Mouse (Mus musculus): Measurements from ENCODE around the gene Nr6a1. TPM values are rescaled to one million over a fixed set of nuclear protein-coding genes. Genes with fewer than 3 reads are reported as not detected.

The Nr6a1 gene
- polyA plus RNA-seq, 1 experiment from 2014 or later: 2.3 TPM

- ATAC-seq (ENCODE audit: low FRiP score): no peak
- no peak overlapping the region for H3K27ac ChIP-seq (replicated peaks)
- no peaks in the 10 kb centered on the region for H3K36me3 ChIP-seq
- H3K4me1 ChIP-seq: no peaks in the 10 kb centered on the region
- H3K9me3 ChIP-seq (replicated peaks): no peaks in the 10 kb centered on the region
- H3K4me2 ChIP-seq: no peak overlapping the region
- H3K27me3 ChIP-seq (replicated peaks): no peaks in the 10 kb centered on the region
- no peak overlapping the region for H3K9ac ChIP-seq (replicated peaks)
- H3K4me3 ChIP-seq (replicated peaks): no peak overlapping the region
- 90% methylated on average over 1 of the region's 1 CpGs for WGBS
Observed at GRCm38 (mm10) chr2:38851797-38852196, 75.7 kb downstream of the Nr6a1 start.

- Histone ChIP-seq H3K27ac (replicated peaks) (no peak overlapping the region), H3K9me3 (replicated peaks) (no peaks in the 10 kb centered on the region), H3K36me3 (no peaks in the 10 kb centered on the region), H3K9ac (replicated peaks) (no peak overlapping the region), H3K4me3 (replicated peaks) (no peak overlapping the region), H3K27me3 (replicated peaks) (no peaks in the 10 kb centered on the region), H3K4me2 (no peak overlapping the region), H3K4me1 (no peaks in the 10 kb centered on the region)
- WGBS: 69% methylated on average over 2 of the region's 2 CpGs
- no peak for ATAC-seq (ENCODE audit: low FRiP score)
Observed at GRCm38 (mm10) chr2:38846319-38846718, 81.2 kb downstream of the Nr6a1 start.

- ATAC-seq (ENCODE audit: low FRiP score): no peak
- H3K9ac ChIP-seq (replicated peaks): no peak overlapping the region
- no peak overlapping the region for H3K4me2 ChIP-seq
- H3K9me3 ChIP-seq (replicated peaks): no peaks in the 10 kb centered on the region
- no peak overlapping the region for H3K27ac ChIP-seq (replicated peaks)
- no peaks in the 10 kb centered on the region for H3K4me1 ChIP-seq
- no peaks in the 10 kb centered on the region for H3K27me3 ChIP-seq (replicated peaks)
- 97% methylated on average over 6 of the region's 6 CpGs for WGBS
- H3K36me3 ChIP-seq: no peaks in the 10 kb centered on the region
- no peak overlapping the region for H3K4me3 ChIP-seq (replicated peaks)
Observed at GRCm38 (mm10) chr2:38835489-38835888, 92.0 kb downstream of the Nr6a1 start.

GRCm38 (mm10) chr2:38831976-38832375 lies 95.5 kb downstream of the Nr6a1 start:
- H3K27ac ChIP-seq (replicated peaks): no peak overlapping the region
- ATAC-seq (ENCODE audit: low FRiP score): no peak
- H3K9me3 ChIP-seq (replicated peaks): no peaks in the 10 kb centered on the region
- H3K4me2 ChIP-seq: no peak overlapping the region
- no peak overlapping the region for H3K9ac ChIP-seq (replicated peaks)
- H3K27me3 ChIP-seq (replicated peaks): no peaks in the 10 kb centered on the region
- H3K36me3 ChIP-seq: no peaks in the 10 kb centered on the region
- H3K4me3 ChIP-seq (replicated peaks): no peak overlapping the region
- no peaks in the 10 kb centered on the region for H3K4me1 ChIP-seq

GRCm38 (mm10) chr2:38829521-38829920 lies 98.0 kb downstream of the Nr6a1 start:
- WGBS: 78% methylated on average over 1 of the region's 1 CpGs

GRCm38 (mm10) chr2:38827801-38828306 lies 99.6 kb downstream of the Nr6a1 start:
- no peaks in the 10 kb centered on the region for H3K27me3 ChIP-seq (replicated peaks)
- H3K4me3 ChIP-seq (replicated peaks): no peak overlapping the region
- WGBS: 91% methylated on average over 3 of the region's 3 CpGs
- peaks cover 18% of the 10 kb centered on the region for H3K4me1 ChIP-seq
- H3K9ac ChIP-seq (replicated peaks): no peak overlapping the region
- no peak overlapping the region for H3K4me2 ChIP-seq
- no peak for ATAC-seq (ENCODE audit: low FRiP score)
- H3K27ac ChIP-seq (replicated peaks): no peak overlapping the region
- H3K9me3 ChIP-seq (replicated peaks): no peaks in the 10 kb centered on the region
- H3K36me3 ChIP-seq: no peaks in the 10 kb centered on the region

More at GRCm38 (mm10) chr2:38829521-38829920, 98.0 kb downstream of the Nr6a1 start:
- no peaks in the 10 kb centered on the region for H3K36me3 ChIP-seq
- H3K4me1 ChIP-seq: peaks cover 14% of the 10 kb centered on the region
- no peaks in the 10 kb centered on the region for H3K27me3 ChIP-seq (replicated peaks)
- H3K27ac ChIP-seq (replicated peaks): no peak overlapping the region
- H3K9ac ChIP-seq (replicated peaks): no peak overlapping the region
- no peak overlapping the region for H3K4me2 ChIP-seq
- ATAC-seq (ENCODE audit: low FRiP score): no peak
- no peaks in the 10 kb centered on the region for H3K9me3 ChIP-seq (replicated peaks)
- no peak overlapping the region for H3K4me3 ChIP-seq (replicated peaks)

- Histone ChIP-seq H3K27ac (replicated peaks) (no peak overlapping the region), H3K4me3 (replicated peaks) (no peak overlapping the region), H3K4me1 (peaks cover 21% of the 10 kb centered on the region), H3K4me2 (peak overlapping the region; percentile 22; the same call in 1 of the 2 replicates), H3K27me3 (replicated peaks) (no peaks in the 10 kb centered on the region), H3K9me3 (replicated peaks) (no peaks in the 10 kb centered on the region), H3K36me3 (no peaks in the 10 kb centered on the region), H3K9ac (replicated peaks) (no peak overlapping the region)
- no peak for ATAC-seq (ENCODE audit: low FRiP score)
Observed at GRCm38 (mm10) chr2:38826189-38826588, 101.3 kb downstream of the Nr6a1 start.

- H3K4me2 ChIP-seq: peak overlapping the region; percentile 65
- peak overlapping the region; percentile 45 for H3K4me3 ChIP-seq (replicated peaks)
- H3K9me3 ChIP-seq (replicated peaks): no peaks in the 10 kb centered on the region
- H3K36me3 ChIP-seq: no peaks in the 10 kb centered on the region
- 0 out of 2 replicates have a peak, but pooled peaks have one; percentile 54 for ATAC-seq (ENCODE audit: low FRiP score)
- WGBS: 2% methylated on average over 15 of the region's 15 CpGs
- peak overlapping the region; percentile 80 for H3K27ac ChIP-seq (replicated peaks)
- peaks cover 21% of the 10 kb centered on the region for H3K4me1 ChIP-seq
- no peaks in the 10 kb centered on the region for H3K27me3 ChIP-seq (replicated peaks)
- H3K9ac ChIP-seq (replicated peaks): peak overlapping the region; percentile 42
Observed at GRCm38 (mm10) chr2:38824791-38825768, 102.4 kb downstream of the Nr6a1 start.

- peak; percentile 85 for ATAC-seq (ENCODE audit: low FRiP score)
Observed at GRCm38 (mm10) chr2:38823912-38824583, 103.4 kb downstream of the Nr6a1 start.

GRCm38 (mm10) chr2:38823406-38823805 lies 104.1 kb downstream of the Nr6a1 start:
- Histone ChIP-seq H3K27me3 (replicated peaks) (no peaks in the 10 kb centered on the region), H3K9ac (replicated peaks) (peak overlapping the region; percentile 63), H3K27ac (replicated peaks) (peak overlapping the region; percentile 92), H3K4me3 (replicated peaks) (peak overlapping the region; percentile 50), H3K9me3 (replicated peaks) (no peaks in the 10 kb centered on the region), H3K4me1 (peaks cover 21% of the 10 kb centered on the region), H3K4me2 (peak overlapping the region; percentile 65), H3K36me3 (no peaks in the 10 kb centered on the region)
- WGBS: 4% methylated on average over 8 of the region's 8 CpGs
- ATAC-seq (ENCODE audit: low FRiP score): peak; percentile 62; the same call in 1 of the 2 replicates

More at GRCm38 (mm10) chr2:38823912-38824583, 103.4 kb downstream of the Nr6a1 start:
- under 1% methylated on average over 12 of the region's 12 CpGs for WGBS
- H3K27ac ChIP-seq (replicated peaks): peak overlapping the region; percentile 92
- peak overlapping the region; percentile 63 for H3K9ac ChIP-seq (replicated peaks)
- H3K4me1 ChIP-seq: peaks cover 21% of the 10 kb centered on the region
- no peaks in the 10 kb centered on the region for H3K27me3 ChIP-seq (replicated peaks)
- H3K4me3 ChIP-seq (replicated peaks): peak overlapping the region; percentile 50
- peak overlapping the region; percentile 65 for H3K4me2 ChIP-seq
- H3K36me3 ChIP-seq: no peaks in the 10 kb centered on the region
- H3K9me3 ChIP-seq (replicated peaks): no peaks in the 10 kb centered on the region

- Histone ChIP-seq H3K4me2 (peak overlapping the region; percentile 65), H3K27me3 (replicated peaks) (no peaks in the 10 kb centered on the region), H3K4me1 (peaks cover 21% of the 10 kb centered on the region), H3K4me3 (replicated peaks) (peak overlapping the region; percentile 50), H3K27ac (replicated peaks) (peak overlapping the region; percentile 92), H3K36me3 (no peaks in the 10 kb centered on the region), H3K9me3 (replicated peaks) (no peaks in the 10 kb centered on the region), H3K9ac (replicated peaks) (peak overlapping the region; percentile 63)
- WGBS: 8% methylated on average over 6 of the region's 6 CpGs
- ATAC-seq (ENCODE audit: low FRiP score): peak; percentile 86
Observed at GRCm38 (mm10) chr2:38822995-38823394, 104.5 kb downstream of the Nr6a1 start.

Measured in neural tube, embryonic 15.5 days (tissue).